Comparison of ENCODE assay signal across 12 mouse cellular contexts in the genomic region with DNA sequence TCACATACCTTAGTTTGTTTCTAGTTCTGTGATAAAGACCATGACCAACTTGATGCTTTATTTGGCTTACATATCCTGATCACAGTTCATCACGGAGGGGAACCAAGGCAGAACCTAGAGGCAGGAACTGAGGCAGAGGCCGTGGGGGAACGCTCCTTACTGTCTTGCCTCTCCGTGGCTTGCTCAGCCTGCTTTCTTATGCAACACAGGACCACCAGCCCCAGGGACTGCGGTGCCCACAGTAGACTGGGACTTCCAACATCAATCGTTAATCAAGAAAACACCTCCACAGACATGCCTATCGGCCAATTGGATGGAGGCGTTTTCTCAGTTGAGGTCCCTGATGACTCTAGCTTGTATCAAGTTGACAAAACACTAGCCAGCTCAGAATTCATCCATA.
"Had no signal": no experiment of that assay in that cellular context is flagged by ENCODE, and none has a peak within 500 bp of the region (broad histone marks: within the 10 kb centered on the region; RNA-seq: fewer than 3 reads in every experiment).

No protein-coding gene starts in this region.

- DNase-seq: left cerebral cortex, postnatal 4 days; liver; liver, embryonic 13.5 days; liver, postnatal 0 days; lung, adult 18-20 months; lung, adult 2 months; lung, embryonic 14.5 days; lung, postnatal 10 days; lung, postnatal 14 days; lung, postnatal 36 days; lung, postnatal 4 days; midbrain, embryonic 14.5 days had no signal
